Mouse (Mus musculus) spleen, postnatal 36 days (tissue): ENCODE measurements at regions not wholly inside any gene's neighbourhood (a gene's known extent, or its start where the extent isn't known, plus 50 kb on each side); places are given as distances from the start of the nearest gene placed in this dataset.
"Not testable (repeated sequence)": the region's sequence is repeated elsewhere in the genome, so short reads cannot be mapped to it uniquely, and the experiment has no call there.

ENCODE experiments used
- DNase-seq, 2 experiments: peaks; one replicate each; pipeline ENCODE4 v3.0.0; 2022; ENCODE audit warnings: low spot score in 2 of 2, mixed read lengths in 1 of 2

GRCm38 (mm10) chr14:102212079-102212478, 482.3 kb downstream of the Lmo7 start:
- no peak for DNase-seq

DNA sequence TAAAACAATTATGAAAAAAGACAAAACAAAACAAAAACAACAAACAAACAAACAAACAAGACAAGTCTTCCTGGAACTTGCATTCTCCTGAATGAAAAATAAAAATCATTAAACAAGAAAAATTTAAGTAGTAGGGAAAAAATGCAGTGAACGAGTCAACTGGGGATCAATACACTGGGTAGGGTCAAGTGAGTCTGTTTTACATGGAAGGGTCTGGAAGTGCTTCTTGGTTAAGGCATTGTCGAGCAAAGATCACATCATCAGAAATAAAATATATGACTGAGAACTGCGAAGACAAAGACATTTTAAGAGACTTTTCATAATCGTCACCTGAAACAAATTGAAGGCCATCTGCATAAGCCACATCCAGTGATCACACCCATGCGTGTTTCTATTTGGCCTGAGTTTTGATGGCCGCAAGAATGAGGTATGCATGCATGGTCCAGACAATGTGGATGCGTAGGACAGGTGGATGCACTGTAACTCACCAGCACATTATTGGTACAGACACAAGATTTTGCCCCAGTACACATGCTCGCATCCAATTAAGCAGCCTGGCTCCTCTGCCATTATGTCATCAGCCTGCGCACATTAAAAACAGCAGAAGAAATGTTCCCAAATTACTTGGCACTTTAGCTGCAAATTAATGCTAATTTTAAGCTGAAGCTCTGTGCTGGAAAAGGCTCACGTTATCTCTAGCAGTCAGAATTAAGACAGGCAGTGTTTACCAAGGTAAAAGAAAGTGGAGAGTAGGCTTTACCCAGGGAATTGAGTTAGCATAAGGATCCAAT, 475.3 kb downstream of the Lmo7 start:
- DNase-seq: no peak

- DNase-seq: no peak
Measured at GRCm38 (mm10) chr14:102199430-102199829, 469.7 kb downstream of the Lmo7 start.

DNA sequence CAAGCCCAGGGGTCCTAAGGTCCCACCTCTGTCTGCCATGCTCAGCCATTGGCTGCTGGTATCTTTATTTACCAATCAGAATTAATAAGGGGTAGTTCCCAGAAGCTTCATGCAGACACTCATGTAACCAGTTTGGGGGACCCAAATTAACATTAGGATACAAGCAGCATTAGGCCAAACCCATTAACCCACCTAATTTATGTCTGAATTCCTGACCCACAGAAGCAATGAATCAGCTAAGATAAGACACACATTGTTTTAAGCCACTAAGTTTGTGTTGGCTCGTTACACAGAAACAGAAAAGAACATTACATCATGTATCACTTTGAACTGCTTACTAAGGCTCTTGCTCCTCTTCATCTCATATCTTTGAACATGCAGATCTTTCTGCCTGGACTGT, 461.0 kb downstream of the Lmo7 start:
- DNase-seq: no peak

DNA sequence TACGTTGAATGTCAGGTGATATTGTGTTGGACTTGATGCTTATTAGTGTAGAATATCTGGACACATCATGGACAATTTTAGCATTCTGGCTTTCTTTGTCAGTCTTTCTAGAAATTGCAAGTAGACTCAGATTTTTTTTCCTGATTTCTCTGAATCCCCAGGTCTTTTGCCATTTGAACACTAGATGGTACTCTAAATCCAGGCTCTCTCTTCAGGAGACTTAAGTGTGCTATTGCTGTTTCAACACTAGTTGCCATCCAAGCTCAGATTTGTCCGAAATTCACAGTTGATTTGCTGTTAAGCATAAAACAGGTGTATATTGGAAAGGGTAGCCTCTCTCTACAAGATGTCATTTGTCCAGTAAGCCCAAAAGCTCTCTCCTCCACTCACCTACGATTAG, 451.5 kb downstream of the Lmo7 start:
- no peak for DNase-seq

GRCm38 (mm10) chr14:102171775-102172174, 442.0 kb downstream of the Lmo7 start:
- DNase-seq: no peak

GRCm38 (mm10) chr14:102161291-102162284, 431.8 kb downstream of the Lmo7 start:
- DNase-seq: no peak

DNA sequence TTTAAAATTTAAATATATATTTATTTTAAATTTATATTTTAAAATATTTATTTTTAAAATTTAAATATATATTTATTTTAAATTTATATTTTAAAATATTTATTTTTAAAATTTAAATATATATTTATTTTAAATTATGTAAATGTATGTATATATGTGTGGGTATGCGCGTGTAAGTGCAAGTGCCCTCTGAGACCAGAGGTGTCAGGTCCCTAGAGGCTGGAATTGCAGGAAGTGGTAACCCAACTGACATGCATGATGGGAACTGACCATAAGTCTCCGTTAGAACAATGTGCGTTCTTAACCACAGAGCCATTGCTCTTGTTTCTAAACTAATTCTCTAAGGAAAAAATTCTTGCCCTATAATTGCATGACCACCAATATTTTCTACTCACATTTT, 420.7 kb downstream of the Lmo7 start:
- DNase-seq: not testable (repeated sequence)

GRCm38 (mm10) chr14:102142720-102143119, 413.0 kb downstream of the Lmo7 start:
- no peak for DNase-seq

- DNase-seq: no peak
Measured at GRCm38 (mm10) chr14:102138936-102139335, 409.2 kb downstream of the Lmo7 start.

DNA sequence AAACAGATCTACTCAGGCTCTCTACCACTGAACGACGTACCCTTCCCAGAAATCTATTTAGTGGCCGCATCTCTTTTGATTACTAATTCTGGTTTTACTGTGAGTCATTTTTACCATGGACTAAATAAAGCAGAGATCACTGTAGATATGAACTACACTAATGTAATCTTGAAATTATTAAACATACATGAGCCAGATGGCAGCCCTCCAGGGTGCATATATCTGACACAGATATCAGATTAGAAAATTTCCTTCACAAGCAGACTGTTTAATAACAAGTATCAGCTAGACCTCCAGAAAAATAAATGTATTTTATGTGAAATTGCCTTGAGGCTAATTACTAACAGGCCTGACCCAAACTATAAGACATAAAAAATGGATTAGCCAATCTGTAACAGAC, 388.4 kb downstream of the Lmo7 start:
- no peak for DNase-seq

- no peak for DNase-seq
Measured at GRCm38 (mm10) chr14:102106165-102106564, 376.4 kb downstream of the Lmo7 start.

DNA sequence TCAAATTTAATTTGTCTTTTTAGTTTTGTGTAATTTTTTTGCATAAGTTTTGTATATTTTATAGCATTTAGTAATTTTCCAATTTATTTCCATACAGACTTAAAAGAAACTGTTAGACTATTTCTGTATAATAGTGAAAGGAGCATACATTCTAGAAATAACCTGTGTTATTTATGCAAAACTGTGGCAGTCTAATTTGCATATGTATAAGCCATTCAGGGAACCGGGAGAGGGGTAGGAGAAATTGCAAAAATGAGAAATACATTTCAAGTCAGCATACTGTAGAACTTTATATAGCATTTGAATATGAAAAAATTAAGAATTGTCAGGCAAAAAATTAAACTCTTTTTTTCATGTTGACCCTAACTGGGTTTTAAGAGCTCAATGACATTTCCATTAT, 364.3 kb downstream of the Lmo7 start:
- no peak for DNase-seq

DNA sequence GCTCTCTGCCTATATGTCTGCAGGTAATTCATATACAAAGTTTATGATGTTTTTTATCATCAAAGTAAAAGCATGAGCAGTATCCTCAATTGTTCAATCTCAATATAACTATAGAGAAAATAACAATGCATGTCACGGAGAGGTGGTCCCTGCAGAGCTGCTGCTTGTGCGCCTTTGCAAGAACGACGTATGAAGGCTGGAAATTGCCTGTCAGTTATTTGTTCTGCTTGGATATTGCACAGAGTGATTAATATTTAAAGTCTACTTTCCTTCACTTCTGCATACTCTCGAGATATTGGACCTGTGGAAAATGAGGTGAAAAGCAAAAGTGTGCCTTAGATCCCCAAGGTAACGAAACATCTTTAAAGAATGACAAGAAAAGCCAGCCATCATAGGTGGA, 362.8 kb downstream of the Lmo7 start:
- DNase-seq: no peak

GRCm38 (mm10) chr14:102048932-102049331, 319.2 kb downstream of the Lmo7 start:
- DNase-seq: no peak

GRCm38 (mm10) chr14:102048485-102048884, 318.7 kb downstream of the Lmo7 start:
- no peak for DNase-seq

GRCm38 (mm10) chr14:102038145-102038544, 308.4 kb downstream of the Lmo7 start:
- DNase-seq: no peak

DNA sequence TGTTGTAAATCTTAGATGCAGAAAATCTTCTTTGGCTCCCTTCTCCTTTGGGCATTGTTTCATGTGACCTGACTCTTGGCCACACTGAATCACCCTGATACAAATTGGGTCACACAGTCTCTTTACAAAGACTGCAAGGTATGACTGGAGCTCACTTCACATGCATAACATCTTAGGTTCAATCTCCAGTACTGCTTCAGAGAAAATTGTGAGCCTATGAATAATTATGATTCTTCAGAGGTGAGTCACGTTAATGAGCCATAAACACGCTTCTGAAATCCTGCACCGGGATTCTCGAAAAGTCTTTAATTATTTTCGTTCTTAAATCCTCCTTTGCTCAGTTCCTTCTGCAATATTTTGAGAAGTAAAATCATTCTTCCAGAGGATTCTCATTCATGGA, 307.7 kb downstream of the Lmo7 start:
- DNase-seq: no peak

- no peak for DNase-seq
Measured at GRCm38 (mm10) chr14:102031047-102031903, 301.5 kb downstream of the Lmo7 start.

DNA sequence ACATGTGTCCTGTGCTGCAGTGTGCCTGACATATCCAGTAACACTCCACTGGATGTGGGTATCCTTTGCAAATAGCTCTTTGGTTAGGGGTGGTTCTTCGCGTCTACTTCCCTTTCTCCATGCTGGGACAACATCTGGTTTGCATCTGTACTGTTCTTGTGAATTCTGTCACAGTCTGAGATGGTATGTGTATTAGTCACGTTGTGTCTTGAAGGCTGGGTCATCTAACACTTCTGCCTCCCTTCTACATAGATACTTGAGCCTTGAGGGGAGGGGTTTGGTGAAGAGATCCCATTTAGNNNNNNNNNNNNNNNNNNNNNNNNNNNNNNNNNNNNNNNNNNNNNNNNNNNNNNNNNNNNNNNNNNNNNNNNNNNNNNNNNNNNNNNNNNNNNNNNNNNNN, 294.9 kb downstream of the Lmo7 start:
- DNase-seq: no peak

DNA sequence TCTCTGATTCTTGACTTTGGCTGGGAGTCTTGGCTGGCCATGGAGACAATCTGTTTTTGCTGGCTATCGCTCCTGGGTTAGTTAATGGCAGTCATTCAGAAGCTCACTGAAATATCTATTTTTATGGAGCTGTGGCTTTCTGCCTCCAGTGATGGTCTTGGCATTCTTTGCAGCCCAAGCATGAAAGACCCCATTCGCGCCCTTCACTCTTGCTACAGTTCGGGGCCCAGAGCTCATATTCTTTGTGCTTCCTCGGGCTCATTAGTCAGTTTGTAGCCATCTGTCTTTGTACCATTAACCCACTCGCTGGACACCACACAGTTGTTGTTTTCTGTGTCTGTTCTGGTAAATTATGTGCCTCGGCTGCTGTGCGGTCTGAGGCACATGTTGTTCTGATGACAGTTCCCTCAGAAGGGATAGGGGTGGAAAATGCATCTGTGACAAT, 290.4 kb downstream of the Lmo7 start:
- no peak for DNase-seq

DNA sequence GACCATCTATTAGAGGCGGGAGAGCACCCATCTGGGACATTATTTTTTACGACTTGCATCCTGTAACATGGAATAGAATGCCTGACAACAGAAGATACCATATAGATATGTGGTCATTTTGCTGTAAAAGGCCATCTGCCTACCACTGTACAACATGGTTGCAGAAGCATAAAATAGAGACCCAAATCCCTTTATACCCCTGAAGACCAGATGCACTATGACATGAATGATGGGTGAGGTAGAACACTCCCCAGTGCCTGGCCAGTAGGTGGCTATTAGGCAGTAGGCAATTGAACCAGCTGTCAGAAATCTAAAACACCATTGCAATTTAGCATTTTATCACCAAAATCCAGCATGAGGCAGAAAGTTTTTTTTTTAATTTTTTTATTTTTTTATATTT, 289.6 kb downstream of the Lmo7 start:
- no peak for DNase-seq
